Mouse (Mus musculus) erythroblast, embryonic 14.5 days (primary cell): ENCODE results near the gene 4933411K16Rik. TPM values are rescaled to one million over a fixed set of nuclear protein-coding genes. Genes with fewer than 3 reads are reported as not detected.
"Not testable (repeated sequence)": the region's sequence is repeated elsewhere in the genome, so short reads cannot be mapped to it uniquely, and the experiment has no call there.

Experiments
- H3K27me3 ChIP-seq: 2 replicates; pipeline ENCODE4 v1.6.1; 2012; ENCODE audit warnings: inconsistent platforms; ENCODE audit not compliant: control insufficient read depth
- H3K36me3 ChIP-seq: 2 replicates; pipeline ENCODE4 v1.6.1; 2012; ENCODE audit warnings: mild to moderate bottlenecking, inconsistent platforms; ENCODE audit not compliant: control insufficient read depth
- H3K4me1 ChIP-seq: 2 replicates; pipeline ENCODE4 v1.6.1; 2012; ENCODE audit warnings: inconsistent platforms; ENCODE audit not compliant: control insufficient read depth
- H3K4me3 ChIP-seq: replicated peaks from 2 replicates; pipeline ENCODE3; 2012; ENCODE audit warnings: moderate library complexity, mild to moderate bottlenecking, inconsistent platforms
- H3K9me3 ChIP-seq: 2 replicates; pipeline ENCODE4 v1.6.1; 2012; ENCODE audit warnings: low read length, inconsistent platforms, mixed read lengths; ENCODE audit not compliant: control insufficient read depth
- GATA1 ChIP-seq: IDR thresholded peaks from 2 replicates; pipeline ENCODE4 v1.6.1; 2012; ENCODE audit warnings: low read length, inconsistent platforms, mixed read lengths
- TAL1 ChIP-seq: IDR thresholded peaks from 3 replicates; pipeline ENCODE4 v1.6.1; 2012; ENCODE audit warnings: low read length, inconsistent platforms, mixed read lengths
- polyA plus RNA-seq: library from polyadenylated mRNA; stranded (reverse); fragments of >175 nt; gene quantifications from 2 replicates; pipeline ENCODE4 v1.2.3, GENCODE M21; 2012

4933411K16Rik gene
- polyA plus RNA-seq, 1 experiment: not detected

DNA sequence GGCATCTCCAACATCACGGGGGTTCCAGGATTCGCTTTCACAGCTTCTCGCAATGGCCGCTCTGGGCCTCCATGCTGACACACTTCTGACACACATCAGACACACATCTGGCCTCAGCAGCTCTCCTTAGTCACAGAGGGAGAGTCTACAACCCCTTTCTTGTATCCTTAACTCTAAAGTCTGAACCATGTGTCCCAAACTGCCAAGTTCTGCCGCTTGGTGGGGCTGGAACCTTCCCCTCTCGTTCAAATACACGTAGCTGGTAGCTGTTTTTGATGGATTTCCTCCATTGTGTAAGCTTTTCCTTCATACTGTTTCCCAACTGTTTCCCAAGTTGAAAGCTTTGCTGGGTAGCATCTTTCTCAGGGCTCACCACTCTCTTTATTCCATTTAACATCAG, 19.2 kb downstream of the 4933411K16Rik start:
- H3K4me1 ChIP-seq: no peaks in the 10 kb centered on the region
- no peaks in the 10 kb centered on the region for H3K9me3 ChIP-seq
- no peaks in the 10 kb centered on the region for H3K27me3 ChIP-seq
- peaks cover 15% of the 10 kb centered on the region for H3K36me3 ChIP-seq
- TF ChIP-seq GATA1 (no peak), TAL1 (no peak)
- no peak overlapping the region for H3K4me3 ChIP-seq

GRCm38 (mm10) chr19:42071886-42072608, 20.0 kb downstream of the 4933411K16Rik start:
- no peaks in the 10 kb centered on the region for H3K9me3 ChIP-seq
- H3K4me1 ChIP-seq: no peaks in the 10 kb centered on the region
- H3K27me3 ChIP-seq: no peaks in the 10 kb centered on the region
- peaks cover 15% of the 10 kb centered on the region for H3K36me3 ChIP-seq
- TF ChIP-seq TAL1 (no peak), GATA1 (no peak)
- no peak overlapping the region for H3K4me3 ChIP-seq

GRCm38 (mm10) chr19:42072802-42073201, 20.8 kb downstream of the 4933411K16Rik start:
- Histone ChIP-seq H3K27me3 (no peaks in the 10 kb centered on the region), H3K9me3 (no peaks in the 10 kb centered on the region), H3K4me1 (no peaks in the 10 kb centered on the region), H3K36me3 (peaks cover 15% of the 10 kb centered on the region), H3K4me3 (no peak overlapping the region)
- no peak for TF ChIP-seq GATA1
- no peak for TF ChIP-seq TAL1

GRCm38 (mm10) chr19:42075051-42075450, 23.0 kb downstream of the 4933411K16Rik start:
- Histone ChIP-seq H3K4me3 (no peak overlapping the region), H3K27me3 (no peaks in the 10 kb centered on the region), H3K9me3 (no peaks in the 10 kb centered on the region), H3K4me1 (peaks cover 13% of the 10 kb centered on the region), H3K36me3 (peaks cover 14% of the 10 kb centered on the region)
- no peak for TF ChIP-seq TAL1
- TF ChIP-seq GATA1: no peak

DNA sequence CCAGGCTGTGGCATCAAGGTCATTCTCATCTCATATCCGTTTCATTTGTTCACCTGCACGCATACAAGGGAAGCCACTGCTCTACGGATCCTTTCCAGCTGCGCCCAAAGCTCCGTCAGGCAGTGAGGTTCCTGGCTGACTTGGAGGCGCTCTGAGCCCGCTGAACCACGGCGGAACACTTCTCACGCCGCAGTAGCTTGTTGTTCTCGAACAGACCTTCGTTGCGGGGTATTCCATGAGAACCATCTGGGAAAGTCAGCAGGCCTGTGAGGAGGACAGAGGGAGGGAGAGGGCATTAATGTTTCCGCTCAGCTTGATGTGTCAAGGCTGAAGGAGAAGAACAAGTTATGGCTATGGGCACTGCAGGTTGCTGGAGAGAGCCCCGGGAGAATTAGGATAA, 23.9 kb downstream of the 4933411K16Rik start:
- TF ChIP-seq TAL1 (no peak), GATA1 (no peak)
- peaks cover 11% of the 10 kb centered on the region for H3K36me3 ChIP-seq
- peaks cover 18% of the 10 kb centered on the region for H3K4me1 ChIP-seq
- H3K9me3 ChIP-seq: no peaks in the 10 kb centered on the region
- H3K27me3 ChIP-seq: no peaks in the 10 kb centered on the region
- H3K4me3 ChIP-seq: no peak overlapping the region

- Histone ChIP-seq H3K9me3 (no peaks in the 10 kb centered on the region), H3K27me3 (no peaks in the 10 kb centered on the region), H3K4me1 (peaks cover 18% of the 10 kb centered on the region), H3K4me3 (no peak overlapping the region), H3K36me3 (peaks cover 11% of the 10 kb centered on the region)
- TF ChIP-seq GATA1 (no peak), TAL1 (no peak)
These were observed 26.5 kb downstream of the 4933411K16Rik start for GRCm38 (mm10) chr19:42078566-42078965.

DNA sequence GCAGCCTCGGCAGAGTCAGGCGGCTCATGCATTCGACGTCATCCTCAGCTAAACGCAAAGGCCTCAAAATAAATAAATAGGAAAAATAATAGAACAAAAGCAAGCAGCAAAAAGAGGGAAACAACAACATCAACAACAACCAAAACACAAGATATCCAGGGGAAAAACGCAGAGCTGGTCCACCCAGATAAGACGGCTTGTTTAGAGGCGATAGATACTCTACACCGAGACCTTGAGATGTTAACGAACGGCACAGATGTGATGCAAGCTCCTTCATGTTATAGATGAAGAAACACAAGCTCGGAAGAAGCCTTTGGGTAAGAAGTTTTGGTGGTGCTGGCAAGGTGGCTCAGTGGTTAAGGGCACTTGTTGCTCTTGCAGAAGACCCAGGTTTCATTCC, 27.0 kb downstream of the 4933411K16Rik start:
- TF ChIP-seq GATA1 (no peak), TAL1 (no peak)
- Histone ChIP-seq H3K27me3 (no peaks in the 10 kb centered on the region), H3K36me3 (peaks cover 11% of the 10 kb centered on the region), H3K4me3 (no peak overlapping the region), H3K4me1 (peaks cover 18% of the 10 kb centered on the region), H3K9me3 (no peaks in the 10 kb centered on the region)

DNA sequence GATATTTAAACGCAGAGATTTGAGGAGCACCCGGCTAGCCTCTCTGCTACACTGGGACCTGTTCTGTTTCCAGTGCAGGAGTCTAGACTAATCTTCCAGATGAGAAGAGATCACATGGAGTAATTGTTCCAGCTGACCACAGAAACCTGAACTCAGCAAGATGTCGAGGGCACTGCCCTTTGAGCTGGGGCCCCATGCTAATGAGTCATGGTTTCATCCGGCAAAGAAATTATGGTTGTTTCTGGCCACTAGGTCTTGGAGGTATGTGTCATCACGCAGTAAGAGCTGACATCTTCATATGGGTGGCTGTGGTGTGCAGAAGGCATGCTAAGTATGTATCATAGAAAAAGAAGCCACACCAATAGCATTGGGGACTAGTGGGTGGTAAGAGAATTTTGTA, 27.9 kb downstream of the 4933411K16Rik start:
- H3K36me3 ChIP-seq: peaks cover 11% of the 10 kb centered on the region
- H3K4me3 ChIP-seq: no peak overlapping the region
- H3K9me3 ChIP-seq: no peaks in the 10 kb centered on the region
- no peaks in the 10 kb centered on the region for H3K27me3 ChIP-seq
- no peak for TF ChIP-seq TAL1
- TF ChIP-seq GATA1: no peak
- H3K4me1 ChIP-seq: peaks cover 18% of the 10 kb centered on the region

DNA sequence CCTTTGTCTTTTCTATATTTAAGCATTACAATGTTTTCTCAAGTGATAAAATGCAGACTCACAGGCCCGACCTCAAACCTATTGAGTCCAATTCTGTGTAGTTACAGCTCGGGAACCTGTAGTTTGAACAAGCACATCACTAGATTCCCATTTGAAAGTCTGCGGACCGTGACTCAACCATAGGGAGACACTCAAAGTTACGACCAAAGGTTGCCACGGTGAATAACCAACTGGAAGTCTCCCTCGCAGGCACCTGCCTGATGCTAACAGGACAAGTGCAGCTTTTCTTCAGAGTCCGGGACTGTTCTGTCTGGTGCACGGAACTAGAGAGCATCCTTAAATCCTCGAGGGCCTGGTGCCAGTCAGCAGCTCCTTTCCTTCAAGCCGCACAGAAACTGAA, 28.4 kb downstream of the 4933411K16Rik start:
- Histone ChIP-seq H3K27me3 (no peaks in the 10 kb centered on the region), H3K4me3 (no peak overlapping the region), H3K4me1 (peaks cover 19% of the 10 kb centered on the region), H3K36me3 (peaks cover 6% of the 10 kb centered on the region), H3K9me3 (no peaks in the 10 kb centered on the region)
- no peak for TF ChIP-seq GATA1
- no peak for TF ChIP-seq TAL1

DNA sequence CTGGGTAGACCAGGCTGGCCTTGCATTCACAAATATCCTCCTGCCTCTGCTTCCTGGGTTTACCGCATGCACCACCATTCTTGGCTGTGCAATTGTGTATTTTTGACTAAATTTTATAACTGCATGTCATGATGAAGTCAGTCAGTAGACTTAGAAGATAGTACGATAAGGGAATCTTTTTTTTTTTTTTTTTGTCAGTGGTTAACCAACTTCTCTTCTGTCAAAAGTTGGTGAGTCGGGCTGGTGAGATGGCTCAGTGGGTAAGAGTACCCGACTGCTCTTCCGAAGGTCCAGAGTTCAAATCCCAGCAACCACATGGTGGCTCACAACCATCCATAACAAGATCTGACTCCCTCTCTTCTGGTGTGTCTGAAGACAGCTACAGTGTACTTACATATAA, 29.6 kb downstream of the 4933411K16Rik start:
- H3K4me1 ChIP-seq: peaks cover 31% of the 10 kb centered on the region
- not testable (repeated sequence) for H3K9me3 ChIP-seq, H3K36me3 ChIP-seq, H3K4me3 ChIP-seq, H3K27me3 ChIP-seq
